Mouse (Mus musculus) left cerebral cortex, adult 2 months (tissue): ENCODE measurements around the gene Nisch. TPM values are rescaled to one million over a fixed set of nuclear protein-coding genes. Genes with fewer than 3 reads are reported as not detected.
A peak's percentile ranks its signal among the peaks of the same experiment; 100 is the strongest.

Experiments used
- DNase-seq, 2 experiments: peaks; one replicate each; pipeline ENCODE4 v3.0.0; 2021 to 2022; ENCODE audit warnings: low spot score in 2 of 2, mixed read lengths in 1 of 2; ENCODE audit errors: extremely low spot score in 1 of 2
- H3K27ac ChIP-seq: fragments of 200-600 bp; 2 replicates; pipeline ENCODE4 v1.8.1; 2022
- H3K4me3 ChIP-seq: fragments of 200-600 bp; 2 replicates; pipeline ENCODE4 v1.8.1; 2022
- CTCF ChIP-seq: fragments of 200-600 bp; IDR thresholded peaks from 2 replicates; pipeline ENCODE4 v1.8.1; 2022; ENCODE audit warnings: antibody characterized with exemption, mild to moderate bottlenecking, moderate library complexity
- intact Hi-C: fragments of 180-260 bp; cut with DNase I; formaldehyde crosslinking; loops from one replicate; pipeline ENCODE4 v1.15.1; 2025
- total RNA-seq, 2 experiments: library from RNA; stranded (reverse); gene quantifications; 2 replicates each; pipeline ENCODE4 v1.2.3; 2021

The Nisch gene
- total RNA-seq, 2 experiments from 2014 or later: 387 to 407 TPM

GRCm38 (mm10) chr14:31131272-31131821 lies 85.4 kb downstream of the Nisch start:
- DNase-seq: no peak
- Histone ChIP-seq H3K27ac (no peak overlapping the region), H3K4me3 (peak overlapping the region; percentile 45)
- intact Hi-C loops: loop anchor here (5.0 kb wide), 1 partner anchor 66 kb away; no protein-coding TSS in a partner anchor
- no peak for TF ChIP-seq CTCF

GRCm38 (mm10) chr14:31130236-31131220 lies 86.2 kb downstream of the Nisch start, which contains the start of gene Nt5dc2:
Nt5dc2 (plus strand) TSS chr14:31131053.
- DNase-seq: peak; percentile 66 to 71
- no peak; the same call in 1 of the 2 replicates for TF ChIP-seq CTCF
- Histone ChIP-seq H3K4me3 (peak within 1 kb of the TSS; percentile 45), H3K27ac (no peak within 1 kb of the TSS; the same call in 1 of the 2 replicates)
- intact Hi-C loops: loop anchor here (5.0 kb wide), 1 partner anchor 67 kb away; no protein-coding TSS in a partner anchor

- Histone ChIP-seq H3K4me3 (peak overlapping the region; percentile 95), H3K27ac (peak overlapping the region; percentile 13; the same call in 1 of the 2 replicates)
- TF ChIP-seq CTCF: no peak
- no peak for DNase-seq
- intact Hi-C loops: loop anchor here (5.0 kb wide), 1 partner anchor 68 kb away; no protein-coding TSS in a partner anchor
These were observed 87.2 kb downstream of the Nisch start for GRCm38 (mm10) chr14:31129326-31130235.

- intact Hi-C loops: no loop called here
- Histone ChIP-seq H3K27ac (peak within 1 kb of the TSS; percentile 86), H3K4me3 (peak within 1 kb of the TSS; percentile 95)
- TF ChIP-seq CTCF: peak; percentile 56
- DNase-seq: peak; percentile 93 to 96
These were observed 87.9 kb downstream of the Nisch start, which contains the start of gene Smim4 for GRCm38 (mm10) chr14:31128826-31129219. Smim4 (minus strand) TSS chr14:31128956.

GRCm38 (mm10) chr14:31128101-31128825 lies 88.5 kb downstream of the Nisch start:
- intact Hi-C loops: no loop called here
- TF ChIP-seq CTCF: no peak
- Histone ChIP-seq H3K27ac (peak overlapping the region; percentile 86), H3K4me3 (peak overlapping the region; percentile 95)
- DNase-seq: no peak

GRCm38 (mm10) chr14:31126826-31127225 lies 89.9 kb downstream of the Nisch start:
- no peak for DNase-seq
- H3K4me3 ChIP-seq: no peak overlapping the region
- TF ChIP-seq CTCF: no peak
- intact Hi-C loops: no loop called here
- H3K27ac ChIP-seq: no peak overlapping the region

- Histone ChIP-seq H3K27ac (no peak overlapping the region), H3K4me3 (no peak overlapping the region)
- no peak for TF ChIP-seq CTCF
- DNase-seq: peak in 1 of 2 experiments; percentile 10
- intact Hi-C loops: no loop called here
These were observed 91.4 kb downstream of the Nisch start for GRCm38 (mm10) chr14:31125106-31126075.

Other genes with a start within 250 kb of the Nisch start
- gene Glt8d1, start 215.5 kb downstream of the Nisch start, total RNA-seq: 10 to 100 TPM; 42.1 to 44.3 TPM
- 100 to 1,000 TPM; 137 to 156 TPM for gene Spcs1, start 215.3 kb downstream of the Nisch start, total RNA-seq
- 10 to 100 TPM; 56.9 to 58.0 TPM for gene Pbrm1, start 197.8 kb downstream of the Nisch start, total RNA-seq
- gene Gnl3, start 197.8 kb downstream of the Nisch start, total RNA-seq: 10 to 100 TPM; 50.5 to 51.0 TPM
- gene Smim4, start 88.0 kb downstream of the Nisch start, total RNA-seq: 10 to 100 TPM; 21.9 to 23.5 TPM
- gene Nt5dc2, start 85.9 kb downstream of the Nisch start, total RNA-seq: 1 to 10 TPM; 2.5 to 2.8 TPM
- 10 to 100 TPM; 21.2 to 29.4 TPM for gene Stab1, start 48.3 kb downstream of the Nisch start, total RNA-seq
- gene Tnnc1, start 8.6 kb downstream of the Nisch start, total RNA-seq: 10 to 100 TPM; 33.8 to 37.7 TPM
- 1 to 10 TPM; 5.4 to 6.1 TPM for gene Sema3g, start 914 bp upstream of the Nisch start, total RNA-seq
- gene Phf7, start 34.4 kb upstream of the Nisch start, total RNA-seq: 1 to 10 TPM; 3.3 to 4.3 TPM
- gene Bap1, start 34.5 kb upstream of the Nisch start, total RNA-seq: 100 to 1,000 TPM; 142 to 146 TPM
- 1 to 10 TPM; 4.6 to 5.8 TPM for gene Dnah1, start 107.0 kb upstream of the Nisch start, total RNA-seq
- gene Capn7, start 119.7 kb upstream of the Nisch start, total RNA-seq: 10 to 100 TPM; 33.8 to 38.3 TPM
- 10 to 100 TPM; 63.5 to 65.4 TPM for gene Sh3bp5, start 219.1 kb upstream of the Nisch start, total RNA-seq